Mouse (Mus musculus): ENCODE measurements around the gene Ifit1bl1. TPM values are rescaled to one million over a fixed set of nuclear protein-coding genes. Genes with fewer than 3 reads are reported as not detected.

Gene Ifit1bl1
- total RNA-seq, 2 experiments from 2014 or later: 0.46 TPM; not detected in 1

DNA sequence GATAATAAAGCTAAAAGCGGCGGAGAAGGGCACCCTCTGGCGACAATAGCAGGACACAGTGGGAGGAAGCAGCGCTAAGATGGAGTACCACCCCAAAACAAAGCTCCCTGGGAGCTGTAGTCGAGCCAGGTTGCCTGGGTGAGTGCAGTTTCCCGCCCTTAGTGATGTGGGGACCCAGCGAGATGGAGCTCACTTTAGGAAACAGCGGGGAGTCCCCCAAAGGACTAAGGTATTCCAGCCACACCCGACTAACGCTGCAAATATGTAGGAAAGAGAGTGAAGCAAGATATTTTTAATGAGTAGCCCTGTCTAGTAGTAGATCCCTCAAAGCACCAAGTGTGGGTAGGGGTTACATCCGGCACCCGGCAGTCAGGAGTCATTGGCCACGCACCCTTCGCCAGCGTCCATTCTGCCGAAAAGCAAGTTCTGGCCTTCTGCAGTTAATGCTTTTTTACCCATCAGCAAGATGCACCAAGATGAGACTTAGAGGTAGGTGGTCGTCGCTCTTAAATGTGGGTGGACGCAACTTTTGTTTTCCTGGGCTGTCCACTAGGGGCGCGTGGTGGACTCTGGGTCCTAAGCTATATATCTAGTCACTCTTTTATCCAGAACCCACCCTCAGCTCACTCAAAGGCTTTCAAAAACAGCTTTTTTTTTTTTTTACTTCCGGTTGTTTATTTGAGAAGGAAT is 51.1 kb downstream of the Ifit1bl1 start, which contains the start of gene Ifit2:
Ifit2 (plus strand) TSS at position 161 of the 690 bp plus-strand sequence.
- peak; percentile 95 for ATAC-seq (replicated peaks; ENCODE audit: poor library complexity, severe bottlenecking)

DNA sequence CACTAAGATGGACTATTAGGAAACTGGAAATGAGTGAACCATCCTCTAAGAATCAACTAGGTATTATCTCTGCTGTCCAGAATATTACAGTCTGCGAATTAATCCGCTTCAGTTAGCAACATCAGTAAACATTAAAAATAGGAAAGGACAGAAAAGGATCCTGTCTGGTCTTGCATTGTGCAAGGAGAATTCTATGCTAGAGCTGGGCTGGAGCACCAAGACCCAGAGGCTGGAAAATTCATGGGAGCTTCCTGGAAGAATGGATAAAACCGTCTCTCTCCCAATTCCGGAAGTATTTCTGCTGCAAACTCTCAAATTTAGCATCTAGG is 51.6 kb downstream of the Ifit1bl1 start:
- no peak for ATAC-seq (replicated peaks; ENCODE audit: poor library complexity, severe bottlenecking)

DNA sequence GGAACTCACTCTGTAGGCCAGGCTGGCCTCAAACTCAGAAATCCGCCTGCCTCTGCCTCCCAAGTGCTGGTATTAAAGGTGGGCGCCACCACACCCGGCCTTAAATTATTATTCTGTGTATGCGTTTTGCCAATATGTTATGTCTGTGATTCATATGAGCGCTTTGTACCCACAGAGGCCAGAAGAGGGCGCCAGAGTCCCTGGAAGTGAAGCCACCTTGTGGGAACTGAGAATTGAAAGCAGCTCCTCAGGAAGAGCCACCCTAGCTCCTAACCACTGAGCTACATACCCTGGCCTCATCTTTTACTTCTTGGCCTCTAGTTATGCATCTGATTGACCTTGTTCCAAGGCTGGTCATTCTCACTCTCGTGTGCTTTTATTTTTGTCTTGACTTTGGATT is 53.8 kb downstream of the Ifit1bl1 start:
- peak; percentile 83 for ATAC-seq (replicated peaks; ENCODE audit: poor library complexity, severe bottlenecking)

DNA sequence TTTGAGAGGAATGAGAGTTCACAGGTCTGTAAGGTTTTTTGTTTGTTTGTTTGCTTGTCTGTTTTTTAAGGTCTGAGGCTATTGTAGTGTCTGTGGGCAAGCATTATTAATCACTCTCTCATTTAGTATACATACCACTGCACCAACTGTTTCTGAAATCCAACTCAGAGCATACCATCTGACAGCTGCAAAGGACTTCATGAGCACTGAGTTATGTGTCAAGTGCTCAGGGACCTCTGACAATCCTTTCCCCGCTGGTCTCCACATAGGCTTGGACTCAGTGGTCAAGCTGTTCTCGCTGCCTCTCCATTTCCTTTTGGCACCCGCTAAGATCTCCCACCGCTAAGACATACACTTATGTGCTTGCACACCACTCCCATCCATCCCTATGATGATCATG is 55.5 kb downstream of the Ifit1bl1 start:
- ATAC-seq (replicated peaks; ENCODE audit: poor library complexity, severe bottlenecking): no peak

Other genes with a start within 250 kb of the Ifit1bl1 start
- not detected in 2 replicates for gene Ch25h, start 126.8 kb downstream of the Ifit1bl1 start, total RNA-seq (2014; fragmentation: Nextera tagmentation)
- not detected in 2 replicates for gene Ch25h, start 126.8 kb downstream of the Ifit1bl1 start, total RNA-seq (2017)
- gene Lipa, start 74.5 kb downstream of the Ifit1bl1 start, total RNA-seq (2014; fragmentation: Nextera tagmentation): 45.6 and 49.7 TPM in 2 replicates
- gene Lipa, start 74.5 kb downstream of the Ifit1bl1 start, total RNA-seq (2017): 31.4 and 33.1 TPM in 2 replicates
- gene Ifit2, start 51.3 kb downstream of the Ifit1bl1 start, total RNA-seq (2014; fragmentation: Nextera tagmentation): 8.9 and 9.2 TPM in 2 replicates
- gene Ifit2, start 51.3 kb downstream of the Ifit1bl1 start, total RNA-seq (2017): 17.8 and 19.6 TPM in 2 replicates
- gene Ifit3, start 18.4 kb downstream of the Ifit1bl1 start, total RNA-seq (2014; fragmentation: Nextera tagmentation): not detected in 2 replicates
- gene Ifit3, start 18.4 kb downstream of the Ifit1bl1 start, total RNA-seq (2017): 1.1 and 3.5 TPM in 2 replicates
- not detected in 2 replicates for gene Ifit3b, start 6.0 kb upstream of the Ifit1bl1 start, total RNA-seq (2014; fragmentation: Nextera tagmentation)
- not detected in 2 replicates for gene Ifit3b, start 6.0 kb upstream of the Ifit1bl1 start, total RNA-seq (2017)
- not detected in 2 replicates for gene Ifit1bl2, start 38.8 kb upstream of the Ifit1bl1 start, total RNA-seq (2014; fragmentation: Nextera tagmentation)
- gene Ifit1bl2, start 38.8 kb upstream of the Ifit1bl1 start, total RNA-seq (2017): 0.04 and 1.3 TPM in 2 replicates
- gene Ifit1, start 38.9 kb upstream of the Ifit1bl1 start, total RNA-seq (2014; fragmentation: Nextera tagmentation): 0.15 TPM in 1 of 2 replicates, not detected in the other
- gene Ifit1, start 38.9 kb upstream of the Ifit1bl1 start, total RNA-seq (2017): 0.05 and 0.73 TPM in 2 replicates
- not detected in 2 replicates for gene Slc16a12, start 145.3 kb upstream of the Ifit1bl1 start, total RNA-seq (2014; fragmentation: Nextera tagmentation)
- gene Slc16a12, start 145.3 kb upstream of the Ifit1bl1 start, total RNA-seq (2017): 0.10 and 0.17 TPM in 2 replicates

All from granulocyte monocyte progenitor cell, adult 5-6 weeks (primary cell).